Mouse (Mus musculus): ENCODE data around the gene Car7. TPM values are rescaled to one million over a fixed set of nuclear protein-coding genes. Genes with fewer than 3 reads are reported as not detected.

Car7 gene
- polyA plus RNA-seq (2012; rRNA removed; ENCODE audit: low replicate concordance) = 5.7 and 6.5 TPM in 2 replicates

GRCm38 (mm10) chr8:104533971-104534778, at the start of gene Car7, which contains the start of gene Nae1:
Gene Car7 (plus strand): TSS chr8:104534689.
Gene Nae1 (minus strand): TSS chr8:104534637.

GRCm38 (mm10) chr8:104509061-104510006, 25.2 kb upstream of the Car7 start, which contains the start of gene Terb1:
Gene Terb1 (minus strand): TSS chr8:104509910.

GRCm38 (mm10) chr8:104591133-104591834, 56.8 kb downstream of the Car7 start, which contains the start of gene Pdp2:
Gene Pdp2 (plus strand): TSS chr8:104591451.

Other genes with a start within 250 kb of the Car7 start
- not detected in 2 replicates for gene Cmtm2a, start 241.5 kb upstream of the Car7 start, polyA plus RNA-seq (2012; rRNA removed; ENCODE audit: low replicate concordance)
- gene Gm45711, start 224.6 kb upstream of the Car7 start, polyA plus RNA-seq (2012; rRNA removed; ENCODE audit: low replicate concordance) = not detected in 2 replicates
- gene Cmtm1, start 224.5 kb upstream of the Car7 start, polyA plus RNA-seq (2012; rRNA removed; ENCODE audit: low replicate concordance) = not detected in 2 replicates
- gene Gm11020, start 213.1 kb upstream of the Car7 start, polyA plus RNA-seq (2012; rRNA removed; ENCODE audit: low replicate concordance) = not detected in 2 replicates
- 0.23 TPM in 1 of 2 replicates, not detected in the other for gene Cmtm2b, start 212.5 kb upstream of the Car7 start, polyA plus RNA-seq (2012; rRNA removed; ENCODE audit: low replicate concordance)
- 187 and 269 TPM in 2 replicates for gene Cmtm3, start 195.3 kb upstream of the Car7 start, polyA plus RNA-seq (2012; rRNA removed; ENCODE audit: low replicate concordance)
- 8.6 and 12.2 TPM in 2 replicates for gene Cmtm4, start 138.9 kb upstream of the Car7 start, polyA plus RNA-seq (2012; rRNA removed; ENCODE audit: low replicate concordance)
- gene Dync1li2, start 91.6 kb upstream of the Car7 start, polyA plus RNA-seq (2012; rRNA removed; ENCODE audit: low replicate concordance) = 8.6 and 20.6 TPM in 2 replicates
- gene Terb1, start 24.8 kb upstream of the Car7 start, polyA plus RNA-seq (2012; rRNA removed; ENCODE audit: low replicate concordance) = 0.09 and 0.16 TPM in 2 replicates
- gene Nae1, start 52 bp upstream of the Car7 start, polyA plus RNA-seq (2012; rRNA removed; ENCODE audit: low replicate concordance) = 5.0 and 16.3 TPM in 2 replicates
- gene Pdp2, start 56.8 kb downstream of the Car7 start, polyA plus RNA-seq (2012; rRNA removed; ENCODE audit: low replicate concordance) = 7.0 and 9.4 TPM in 2 replicates
- 0.04 and 0.37 TPM in 2 replicates for gene Cdh16, start 89.7 kb downstream of the Car7 start, polyA plus RNA-seq (2012; rRNA removed; ENCODE audit: low replicate concordance)
- 7.4 and 16.4 TPM in 2 replicates for gene Rrad, start 96.6 kb downstream of the Car7 start, polyA plus RNA-seq (2012; rRNA removed; ENCODE audit: low replicate concordance)
- 36.8 and 39.0 TPM in 2 replicates for gene Ciao2b, start 107.3 kb downstream of the Car7 start, polyA plus RNA-seq (2012; rRNA removed; ENCODE audit: low replicate concordance)
- 0.81 TPM in 1 of 2 replicates, not detected in the other for gene Ces2a, start 199.3 kb downstream of the Car7 start, polyA plus RNA-seq (2012; rRNA removed; ENCODE audit: low replicate concordance)

All from mammary gland, adult 2 months (tissue).